Mouse (Mus musculus) forebrain, embryonic 13.5 days (tissue): ENCODE measurements around the gene Aldh9a1. TPM values are rescaled to one million over a fixed set of nuclear protein-coding genes. Genes with fewer than 3 reads are reported as not detected.
A peak's percentile ranks its signal among the peaks of the same experiment; 100 is the strongest.
"Not testable (repeated sequence)": the region's sequence is repeated elsewhere in the genome, so short reads cannot be mapped to it uniquely, and the experiment has no call there.

Experiments used
- ATAC-seq: fragments of 200-750 bp; cut with Nextera tagmentation; 2 replicates; pipeline ENCODE4 v1.8.0; 2017
- H3K27ac ChIP-seq: fragments of 300-500 bp; sonication (generic); 2 replicates; pipeline ENCODE4 v1.5.1; 2015; ENCODE audit warnings: inconsistent platforms, mild to moderate bottlenecking, moderate library complexity
- H3K27me3 ChIP-seq: fragments of 300-500 bp; sonication (generic); 2 replicates; pipeline ENCODE4 v1.6.1; 2015; ENCODE audit warnings: mild to moderate bottlenecking, inconsistent platforms
- H3K36me3 ChIP-seq: fragments of 300-500 bp; sonication (generic); 2 replicates; pipeline ENCODE4 v1.6.1; 2015; ENCODE audit warnings: mild to moderate bottlenecking, inconsistent platforms; ENCODE audit not compliant: poor library complexity, severe bottlenecking
- H3K4me1 ChIP-seq: fragments of 300-500 bp; sonication (generic); 2 replicates; pipeline ENCODE4 v1.6.1; 2015; ENCODE audit warnings: inconsistent platforms
- H3K4me2 ChIP-seq: fragments of 300-500 bp; sonication (generic); 2 replicates; pipeline ENCODE4 v1.6.1; 2015; ENCODE audit warnings: inconsistent platforms, mild to moderate bottlenecking, moderate library complexity
- H3K4me3 ChIP-seq: fragments of 300-500 bp; sonication (generic); 2 replicates; pipeline ENCODE4 v1.5.1; 2015; ENCODE audit warnings: mild to moderate bottlenecking, inconsistent platforms
- H3K9ac ChIP-seq: fragments of 300-500 bp; sonication (generic); 2 replicates; pipeline ENCODE4 v1.6.1; 2015; ENCODE audit warnings: mild to moderate bottlenecking, inconsistent platforms
- H3K9me3 ChIP-seq: fragments of 300-500 bp; sonication (generic); replicated peaks from 2 replicates; pipeline ENCODE4 v1.6.1; 2016; ENCODE audit warnings: inconsistent platforms
- WGBS: fragments of 180-500 bp; shearing (Covaris S2); methylation state at CpG from one replicate; pipeline ENCODE4 v1.1.7; 2015; 5-methylcytosine and 5-hydroxymethylcytosine counted together
- polyA plus RNA-seq: library from polyadenylated mRNA; unstranded; fragments of >200 nt; fragmentation: Nextera tagmentation; extraction: Ambion mirVana; gene quantifications from 2 replicates; pipeline ENCODE4 v1.2.1, GENCODE M21; 2015

Aldh9a1 gene
- polyA plus RNA-seq, 1 experiment from 2014 or later: 23.2 TPM

DNA sequence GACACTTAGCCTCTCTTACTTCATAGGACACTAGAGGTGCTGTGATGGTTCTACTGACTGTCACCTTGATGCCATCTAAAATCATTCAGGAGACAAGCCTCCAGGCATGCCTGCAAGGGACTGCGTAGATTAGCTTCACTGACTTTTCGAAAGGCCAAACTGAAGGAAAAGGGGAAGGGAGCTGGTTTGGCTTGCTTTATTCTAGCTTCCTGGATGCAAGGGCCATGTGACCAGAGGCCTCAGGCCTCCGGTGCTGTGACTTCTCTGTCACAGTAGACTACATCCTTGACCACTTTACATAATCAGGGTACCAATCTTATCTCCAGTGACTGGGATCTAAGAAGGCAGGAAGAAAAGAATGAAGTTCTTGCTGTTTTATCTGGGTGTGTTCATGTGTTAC is 13.4 kb upstream of the Aldh9a1 start:
- WGBS: 92% methylated on average over 3 of the region's 3 CpGs
- Histone ChIP-seq H3K36me3 (peaks cover 17% of the 10 kb centered on the region), H3K4me2 (no peak overlapping the region), H3K9ac (no peak overlapping the region), H3K27ac (no peak overlapping the region), H3K4me3 (no peak overlapping the region), H3K4me1 (0 out of 2 replicates have a peak, but pooled peaks cover 5% of the 10 kb centered on the region), H3K9me3 (no peaks in the 10 kb centered on the region), H3K27me3 (peaks cover 6% of the 10 kb centered on the region)
- no peak for ATAC-seq

GRCm38 (mm10) chr1:167337463-167338095 is 12.2 kb upstream of the Aldh9a1 start:
- peak; percentile 39; the same call in 1 of the 2 replicates for ATAC-seq

GRCm38 (mm10) chr1:167339177-167339781 is 10.5 kb upstream of the Aldh9a1 start:
- 0 out of 2 replicates have a peak, but pooled peaks cover 5% of the 10 kb centered on the region for H3K4me1 ChIP-seq
- peaks cover 8% of the 10 kb centered on the region for H3K27me3 ChIP-seq
- WGBS: 65% methylated on average over 8 of the region's 9 CpGs
- no peaks in the 10 kb centered on the region for H3K9me3 ChIP-seq
- peak; percentile 67 for ATAC-seq
- no peak overlapping the region for H3K9ac ChIP-seq
- no peaks in the 10 kb centered on the region for H3K36me3 ChIP-seq
- H3K4me2 ChIP-seq: 0 out of 2 replicates have a peak overlapping the region, but pooled peaks have one; percentile 71
- H3K27ac ChIP-seq: no peak overlapping the region; the same call in 1 of the 2 replicates
- no peak overlapping the region for H3K4me3 ChIP-seq

More at GRCm38 (mm10) chr1:167337463-167338095, 12.2 kb upstream of the Aldh9a1 start:
- Histone ChIP-seq H3K9me3 (no peaks in the 10 kb centered on the region), H3K4me3 (no peak overlapping the region), H3K9ac (no peak overlapping the region), H3K27ac (no peak overlapping the region), H3K36me3 (peaks cover 6% of the 10 kb centered on the region), H3K27me3 (peaks cover 8% of the 10 kb centered on the region), H3K4me1 (0 out of 2 replicates have a peak, but pooled peaks cover 5% of the 10 kb centered on the region), H3K4me2 (no peak overlapping the region)
- WGBS: 21% methylated on average over 12 of the region's 12 CpGs

- Histone ChIP-seq H3K9me3 (no peaks in the 10 kb centered on the region), H3K9ac (peak overlapping the region; percentile 63), H3K27ac (no peak overlapping the region), H3K27me3 (peaks cover 8% of the 10 kb centered on the region), H3K4me2 (peak overlapping the region; percentile 71), H3K4me3 (peak overlapping the region; percentile 46), H3K36me3 (no peaks in the 10 kb centered on the region), H3K4me1 (0 out of 2 replicates have a peak, but pooled peaks cover 5% of the 10 kb centered on the region)
- 2% methylated on average over 46 of the region's 47 CpGs for WGBS
- ATAC-seq: peak; percentile 48; the same call in 1 of the 2 replicates
These were observed 9.5 kb upstream of the Aldh9a1 start for GRCm38 (mm10) chr1:167340111-167340787.

DNA sequence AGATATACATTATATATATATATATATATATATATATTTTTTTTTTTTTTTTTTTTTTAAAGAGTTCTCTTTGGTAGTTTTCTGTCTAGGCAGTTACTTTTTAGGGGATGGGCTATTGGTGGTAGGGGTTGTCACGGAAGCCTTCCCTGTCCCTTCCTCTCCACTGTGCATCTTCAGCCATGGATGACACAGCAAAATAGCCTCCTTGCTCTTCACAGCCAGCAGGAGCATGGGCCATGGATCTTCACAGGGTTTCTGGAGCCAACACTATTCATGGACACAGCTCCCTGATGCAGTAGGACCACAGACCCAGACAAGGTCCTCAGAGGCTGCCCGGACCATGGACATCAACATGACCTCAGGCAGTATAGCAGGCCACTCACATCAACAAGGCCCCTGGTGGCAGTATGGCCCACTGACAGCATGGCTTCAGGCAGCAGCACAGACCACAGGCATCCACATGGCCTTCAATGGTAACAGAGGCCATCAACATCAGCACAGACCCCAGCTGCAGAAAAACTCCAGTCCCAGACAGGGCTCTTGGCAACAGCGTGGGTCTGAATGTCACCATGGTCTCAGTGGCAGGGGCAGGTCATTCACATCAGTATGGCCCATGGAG is 8.8 kb upstream of the Aldh9a1 start:
- H3K9ac ChIP-seq: no peak overlapping the region
- peaks cover 8% of the 10 kb centered on the region for H3K27me3 ChIP-seq
- no peak overlapping the region for H3K4me3 ChIP-seq
- H3K9me3 ChIP-seq: no peaks in the 10 kb centered on the region
- 0 out of 2 replicates have a peak, but pooled peaks cover 5% of the 10 kb centered on the region for H3K4me1 ChIP-seq
- no peak overlapping the region for H3K27ac ChIP-seq
- WGBS: 95% methylated on average over 3 of the region's 3 CpGs
- H3K36me3 ChIP-seq: no peaks in the 10 kb centered on the region
- ATAC-seq: no peak
- H3K4me2 ChIP-seq: peak overlapping the region; percentile 71; the same call in 1 of the 2 replicates

DNA sequence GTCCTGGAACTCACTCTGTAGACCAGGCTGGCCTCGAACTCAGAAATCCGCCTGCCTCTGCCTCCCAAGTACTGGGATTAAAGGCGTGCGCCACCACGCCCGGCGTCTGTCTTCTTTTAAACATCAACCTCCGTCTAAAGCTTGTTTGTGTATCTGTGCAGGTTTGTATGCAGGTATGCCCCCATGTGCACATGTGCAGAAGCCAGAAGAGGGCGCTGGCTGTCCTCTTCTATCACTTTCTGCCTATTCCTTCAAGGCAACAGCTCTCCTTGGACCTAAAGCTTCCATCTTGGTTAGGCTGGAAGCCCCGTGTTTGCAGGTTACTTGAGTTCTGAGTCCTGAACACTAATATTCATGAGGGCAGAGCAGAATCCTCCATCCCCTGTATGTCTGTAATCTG is 7.0 kb upstream of the Aldh9a1 start:
- 90% methylated on average over 10 of the region's 10 CpGs for WGBS
- Histone ChIP-seq H3K4me3 (no peak overlapping the region), H3K9ac (no peak overlapping the region), H3K27me3 (peaks cover 8% of the 10 kb centered on the region), H3K36me3 (no peaks in the 10 kb centered on the region), H3K9me3 (no peaks in the 10 kb centered on the region), H3K4me2 (no peak overlapping the region), H3K4me1 (0 out of 2 replicates have a peak, but pooled peaks cover 5% of the 10 kb centered on the region), H3K27ac (no peak overlapping the region)
- ATAC-seq: no peak

GRCm38 (mm10) chr1:167345994-167346520 is 3.7 kb upstream of the Aldh9a1 start:
- not testable (repeated sequence) for H3K4me2 ChIP-seq, H3K36me3 ChIP-seq, H3K4me3 ChIP-seq, H3K27ac ChIP-seq, H3K4me1 ChIP-seq, H3K9me3 ChIP-seq, H3K9ac ChIP-seq, ATAC-seq, H3K27me3 ChIP-seq
- WGBS: 95% methylated on average over 10 of the region's 10 CpGs

- 62% methylated on average over 3 of the region's 3 CpGs for WGBS
These were observed 585 bp upstream of the Aldh9a1 start for GRCm38 (mm10) chr1:167349206-167349605.

GRCm38 (mm10) chr1:167350597-167351415 is 1.0 kb downstream of the Aldh9a1 start:
- peak overlapping the region; percentile 62 for H3K4me3 ChIP-seq
- ATAC-seq: no peak
- peaks cover 15% of the 10 kb centered on the region for H3K36me3 ChIP-seq
- H3K27me3 ChIP-seq: no peaks in the 10 kb centered on the region
- H3K27ac ChIP-seq: 0 out of 2 replicates have a peak overlapping the region, but pooled peaks have one; percentile 51
- 32% methylated on average over 13 of the region's 13 CpGs for WGBS
- H3K9me3 ChIP-seq: no peaks in the 10 kb centered on the region
- H3K4me1 ChIP-seq: peaks cover 7% of the 10 kb centered on the region; the same call in 1 of the 2 replicates
- peak overlapping the region; percentile 84 for H3K4me2 ChIP-seq
- peak overlapping the region; percentile 78 for H3K9ac ChIP-seq

More at GRCm38 (mm10) chr1:167349206-167349605, 585 bp upstream of the Aldh9a1 start:
- H3K27ac ChIP-seq, H3K9ac ChIP-seq, H3K4me3 ChIP-seq, H3K27me3 ChIP-seq, H3K36me3 ChIP-seq, ATAC-seq, H3K4me1 ChIP-seq, H3K4me2 ChIP-seq, H3K9me3 ChIP-seq: not testable (repeated sequence)

GRCm38 (mm10) chr1:167352403-167352802 is 2.6 kb downstream of the Aldh9a1 start:
- Histone ChIP-seq H3K4me3 (no peak overlapping the region), H3K4me2 (no peak overlapping the region), H3K27ac (no peak overlapping the region), H3K36me3 (peaks cover 20% of the 10 kb centered on the region), H3K9ac (no peak overlapping the region), H3K4me1 (peaks cover 7% of the 10 kb centered on the region; the same call in 1 of the 2 replicates), H3K27me3 (no peaks in the 10 kb centered on the region), H3K9me3 (no peaks in the 10 kb centered on the region)
- WGBS: 94% methylated on average over 14 of the region's 14 CpGs
- ATAC-seq: no peak

- Histone ChIP-seq H3K4me3 (no peak overlapping the region), H3K36me3 (peaks cover 23% of the 10 kb centered on the region), H3K4me2 (no peak overlapping the region), H3K9ac (no peak overlapping the region), H3K27ac (no peak overlapping the region), H3K4me1 (no peaks in the 10 kb centered on the region), H3K9me3 (no peaks in the 10 kb centered on the region), H3K27me3 (no peaks in the 10 kb centered on the region)
- ATAC-seq: no peak
- WGBS: 94% methylated on average over 9 of the region's 9 CpGs
These were observed 7.6 kb downstream of the Aldh9a1 start for GRCm38 (mm10) chr1:167357387-167357786.
